Mouse (Mus musculus) ovary, postnatal 14 days (tissue): ENCODE results near the gene Usp46.
A peak's percentile ranks its signal among the peaks of the same experiment; 100 is the strongest.
"Not testable (repeated sequence)": the region's sequence is repeated elsewhere in the genome, so short reads cannot be mapped to it uniquely, and the experiment has no call there.

ENCODE experiments used
- DNase-seq: peaks from one replicate; pipeline ENCODE4 v3.0.0; 2022; ENCODE audit warnings: low spot score

Gene Usp46

DNA sequence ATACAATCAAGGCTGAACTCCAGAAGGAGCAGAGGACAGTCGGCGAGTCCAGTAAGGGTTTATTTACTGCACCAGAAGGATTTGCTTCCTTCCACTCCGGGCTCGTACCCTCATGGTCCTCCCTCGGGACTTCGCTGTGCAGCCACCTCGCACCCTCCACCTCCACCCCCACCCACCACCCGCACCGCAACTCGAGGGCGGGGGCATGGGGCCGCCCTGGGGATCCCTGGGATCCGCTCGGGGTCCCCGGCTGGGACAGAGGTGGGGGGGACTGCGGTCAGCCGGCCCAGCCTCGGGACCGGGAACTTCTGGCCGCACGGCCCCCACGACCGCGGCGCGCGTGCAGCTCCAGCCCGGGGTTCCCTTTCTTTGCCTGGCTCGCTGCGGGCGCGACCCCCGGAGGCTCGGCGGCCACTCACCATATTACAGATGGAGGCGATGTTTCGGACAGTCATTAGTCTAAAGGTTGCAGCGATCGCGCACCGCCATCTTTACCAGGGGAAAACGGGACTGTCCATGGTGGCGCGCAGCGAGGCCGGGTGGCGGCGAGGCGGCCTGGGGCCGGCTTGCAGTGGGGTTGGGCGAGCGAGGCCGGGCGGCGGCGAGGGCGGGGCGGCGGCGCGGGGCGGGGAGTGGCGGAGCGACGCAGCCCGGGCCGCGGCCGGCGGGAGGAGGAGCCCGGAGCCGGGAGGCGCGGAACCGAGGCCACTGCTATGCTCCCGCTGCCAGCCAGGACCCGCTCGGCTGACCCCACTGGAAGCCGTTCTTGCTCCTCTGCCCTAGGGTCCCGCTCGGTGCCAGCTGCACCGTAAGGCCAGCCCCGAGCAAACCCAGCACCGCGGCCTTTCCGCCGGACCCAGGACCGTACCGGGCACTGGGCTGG, at the start of gene Usp46:
Gene Usp46 (minus strand): TSS at position 601 of the 883 bp plus-strand sequence.
- peak; percentile 79 for DNase-seq

DNA sequence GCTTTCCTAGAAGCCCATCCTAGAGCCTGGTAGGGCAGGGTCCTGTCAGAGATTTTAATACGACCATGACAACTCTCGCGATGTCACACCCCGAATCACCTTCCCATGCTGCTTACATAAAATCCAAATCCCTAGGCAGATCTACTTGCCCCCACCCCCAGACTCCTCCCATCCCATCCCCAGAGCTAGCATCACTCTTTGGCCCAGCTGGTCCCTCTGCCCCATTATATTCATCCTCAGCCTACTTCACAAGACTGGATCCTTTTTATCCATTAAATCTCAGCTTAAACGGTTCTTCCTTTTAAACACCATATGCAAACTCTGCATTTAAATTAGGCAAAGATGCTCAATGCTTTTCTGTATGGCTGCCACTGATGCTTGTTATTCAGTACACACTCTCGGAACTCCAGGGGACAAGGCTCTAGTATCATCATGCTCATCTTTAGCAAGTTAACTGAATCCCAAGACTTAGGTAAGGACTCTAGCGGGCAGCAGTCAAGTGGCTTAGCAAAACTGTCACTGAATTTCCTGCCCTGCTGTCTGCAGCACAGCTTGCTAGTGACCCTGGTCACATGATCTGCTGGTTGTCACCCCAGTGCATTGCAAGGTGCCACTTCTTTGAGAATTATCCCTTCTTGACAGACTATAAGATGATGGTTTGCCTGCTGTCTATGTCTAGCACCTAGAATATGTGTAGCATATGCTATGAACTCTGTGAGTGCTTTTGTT, 45.9 kb upstream of the Usp46 start:
- DNase-seq, result no peak

DNA sequence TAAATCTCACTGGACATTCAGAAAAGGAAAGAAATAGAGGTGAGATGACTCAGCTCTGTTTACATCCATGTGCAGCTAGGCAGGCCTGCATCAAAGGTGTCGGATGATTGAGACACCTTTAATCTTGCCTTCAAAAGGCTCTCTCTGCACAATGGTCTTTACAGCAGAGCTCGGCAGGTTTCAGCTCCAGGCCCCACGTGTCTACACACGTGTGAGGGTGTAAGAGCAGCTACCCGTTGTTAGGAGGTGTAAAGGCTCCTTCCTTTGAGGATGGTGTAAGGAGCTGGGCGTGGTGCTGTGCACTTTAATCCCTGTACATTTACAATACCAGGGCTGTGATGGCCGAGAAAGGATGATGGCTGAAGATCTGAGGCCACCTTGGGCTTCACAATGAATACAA, 37.2 kb upstream of the Usp46 start:
- no peak for DNase-seq

DNA sequence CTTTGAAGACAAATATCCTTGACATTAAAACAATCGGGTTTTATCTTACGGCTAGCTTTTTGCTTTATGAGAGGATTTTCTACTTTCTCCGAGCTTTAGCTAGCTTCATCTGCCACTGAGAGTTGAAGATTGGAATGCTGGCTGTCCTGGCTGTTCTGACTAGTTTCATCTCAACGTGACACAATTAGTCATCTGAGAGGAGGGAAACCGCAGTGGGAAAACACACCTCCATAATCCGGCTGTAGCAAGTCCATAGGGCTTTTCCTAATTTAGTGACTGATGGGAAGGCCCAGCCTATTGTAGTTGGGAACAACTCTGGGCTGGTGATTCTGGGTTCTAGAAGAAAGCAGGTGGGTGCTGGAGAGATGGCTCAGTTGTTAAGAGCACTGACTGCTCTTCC, 33.5 kb upstream of the Usp46 start:
- DNase-seq, result no peak

DNA sequence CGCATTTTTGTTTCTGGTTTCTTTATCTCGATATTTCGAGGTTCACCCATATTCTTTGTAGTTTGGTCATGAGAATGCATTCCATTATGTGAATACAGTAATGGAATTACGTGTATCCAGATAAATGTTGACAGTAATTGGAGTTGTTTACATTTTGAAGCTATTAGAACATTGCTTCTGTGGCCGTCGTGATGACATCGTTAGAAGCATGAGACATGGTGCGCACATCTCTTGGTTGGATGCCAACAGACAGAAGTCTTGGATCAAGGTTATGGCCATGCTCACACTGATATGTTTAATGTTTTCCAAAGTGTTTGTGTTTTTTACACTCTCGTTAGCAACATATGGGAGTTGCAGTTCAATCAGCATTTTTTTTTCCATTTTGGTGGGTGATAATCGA, 30.8 kb upstream of the Usp46 start:
- no peak for DNase-seq

DNA sequence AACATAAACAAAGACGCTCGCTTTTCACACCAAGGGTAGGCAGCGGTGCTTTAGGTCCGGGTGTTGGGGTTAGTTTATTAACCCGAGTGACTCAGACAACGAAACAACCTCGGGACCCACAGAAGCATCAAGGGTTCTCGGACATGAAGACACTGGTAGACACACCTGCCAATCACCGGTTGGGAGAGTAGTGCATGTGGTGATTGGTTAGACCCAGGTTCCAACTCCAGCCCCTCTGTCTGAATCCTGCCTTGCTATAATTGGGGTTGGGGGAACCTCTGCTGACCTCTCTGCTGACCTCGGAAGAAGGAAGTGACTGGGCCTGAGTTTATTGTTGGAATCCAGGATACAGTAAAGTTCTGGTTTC, 29.6 kb upstream of the Usp46 start:
- no peak for DNase-seq

DNA sequence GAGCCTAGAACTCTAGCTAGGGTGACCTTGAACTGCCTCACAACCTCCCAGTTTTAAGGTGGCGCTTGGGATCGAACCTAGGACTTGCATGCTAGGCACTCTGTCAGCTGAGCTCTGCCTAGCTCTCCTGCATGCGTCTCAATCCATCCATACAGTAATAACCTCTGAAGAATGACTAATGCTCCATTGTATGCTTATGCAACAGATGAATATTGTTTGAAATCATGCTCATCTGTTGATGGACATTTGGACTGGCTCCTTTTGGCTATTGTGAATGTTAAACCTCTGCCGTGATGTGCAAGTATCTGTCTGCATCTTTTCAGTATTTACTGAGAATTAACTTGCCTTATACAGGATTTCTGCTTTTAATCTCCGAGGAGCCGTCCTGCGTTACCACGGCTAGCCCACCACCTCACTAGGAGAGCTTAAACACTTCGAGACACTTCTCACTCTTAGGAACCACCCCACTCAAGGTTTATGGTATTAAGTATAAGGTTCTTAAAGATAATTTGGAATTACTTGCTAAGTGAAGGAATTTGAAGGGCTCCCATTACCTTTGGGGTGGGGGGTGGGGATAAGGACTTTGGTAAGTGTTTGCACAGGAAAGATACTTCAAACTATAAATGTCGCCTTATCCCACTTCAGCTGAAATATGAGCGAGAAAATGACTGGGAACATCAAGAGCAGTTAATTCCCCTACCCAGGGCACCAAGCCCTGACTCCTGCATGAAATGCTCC, 29.1 kb upstream of the Usp46 start:
- no peak for DNase-seq

DNA sequence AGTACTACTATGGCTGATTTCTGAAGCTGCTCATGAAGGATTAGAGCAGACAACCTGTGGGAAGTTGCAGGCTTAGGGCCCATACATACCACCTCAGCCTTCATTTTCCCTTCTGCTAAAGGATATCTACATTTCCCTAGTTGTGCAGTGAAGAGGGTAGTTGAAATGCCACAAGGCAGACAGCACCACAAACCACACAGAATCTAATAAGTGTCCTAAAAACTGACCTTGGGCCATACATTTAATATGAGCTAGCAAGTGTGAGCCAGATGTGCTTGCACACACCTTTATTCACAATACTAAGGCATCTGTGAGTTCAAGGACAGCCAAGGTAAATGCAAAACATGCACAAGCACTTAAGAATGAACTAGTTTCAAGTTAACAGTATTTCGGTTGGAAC, 27.8 kb upstream of the Usp46 start:
- no peak for DNase-seq

DNA sequence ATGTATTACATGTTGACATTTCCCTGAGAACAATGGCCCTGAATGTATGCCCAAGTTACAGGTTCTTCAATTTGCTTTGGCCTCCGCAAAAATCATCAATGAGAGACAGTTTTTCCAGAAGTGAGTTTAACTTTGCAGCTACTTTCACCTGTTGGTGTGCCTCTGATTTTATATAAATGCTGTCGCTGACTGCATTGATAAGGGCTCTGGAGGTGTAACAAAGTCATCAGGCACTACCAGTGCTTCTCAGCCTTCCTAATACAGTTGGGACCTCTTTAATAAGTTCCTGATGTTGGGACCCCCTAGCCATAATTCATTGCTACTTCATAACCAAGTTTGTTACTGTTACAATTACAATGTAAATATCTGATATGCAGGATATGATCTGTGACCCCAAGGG, 27.4 kb upstream of the Usp46 start:
- DNase-seq, result no peak

DNA sequence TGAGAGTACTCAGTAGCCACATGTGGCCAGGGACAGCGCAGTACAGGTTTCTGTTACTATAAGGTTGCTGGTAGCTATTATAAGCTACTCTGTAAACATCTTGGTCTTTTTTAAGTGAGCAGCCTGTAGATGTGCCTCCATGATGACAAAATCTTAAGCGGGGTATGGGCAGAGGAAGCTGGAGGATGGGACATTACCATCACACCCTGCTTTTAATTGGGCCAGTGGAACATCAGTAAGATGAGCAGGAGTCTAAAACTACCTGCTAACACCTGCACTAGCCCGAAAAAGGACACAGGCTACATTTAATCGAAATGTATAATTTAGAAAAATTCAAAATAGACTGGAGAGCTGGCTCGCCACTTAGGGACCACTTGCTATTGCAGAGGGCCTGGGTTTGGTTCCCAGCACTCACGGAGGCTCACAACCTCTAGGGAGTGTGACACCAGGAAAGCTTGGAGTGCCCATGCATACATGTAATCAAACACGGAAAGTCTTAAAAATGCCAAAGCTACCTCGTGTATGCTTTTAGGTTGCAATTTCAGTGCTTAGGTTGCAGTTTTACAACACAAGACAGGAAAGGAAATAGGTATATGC, 26.7 kb upstream of the Usp46 start:
- no peak for DNase-seq

DNA sequence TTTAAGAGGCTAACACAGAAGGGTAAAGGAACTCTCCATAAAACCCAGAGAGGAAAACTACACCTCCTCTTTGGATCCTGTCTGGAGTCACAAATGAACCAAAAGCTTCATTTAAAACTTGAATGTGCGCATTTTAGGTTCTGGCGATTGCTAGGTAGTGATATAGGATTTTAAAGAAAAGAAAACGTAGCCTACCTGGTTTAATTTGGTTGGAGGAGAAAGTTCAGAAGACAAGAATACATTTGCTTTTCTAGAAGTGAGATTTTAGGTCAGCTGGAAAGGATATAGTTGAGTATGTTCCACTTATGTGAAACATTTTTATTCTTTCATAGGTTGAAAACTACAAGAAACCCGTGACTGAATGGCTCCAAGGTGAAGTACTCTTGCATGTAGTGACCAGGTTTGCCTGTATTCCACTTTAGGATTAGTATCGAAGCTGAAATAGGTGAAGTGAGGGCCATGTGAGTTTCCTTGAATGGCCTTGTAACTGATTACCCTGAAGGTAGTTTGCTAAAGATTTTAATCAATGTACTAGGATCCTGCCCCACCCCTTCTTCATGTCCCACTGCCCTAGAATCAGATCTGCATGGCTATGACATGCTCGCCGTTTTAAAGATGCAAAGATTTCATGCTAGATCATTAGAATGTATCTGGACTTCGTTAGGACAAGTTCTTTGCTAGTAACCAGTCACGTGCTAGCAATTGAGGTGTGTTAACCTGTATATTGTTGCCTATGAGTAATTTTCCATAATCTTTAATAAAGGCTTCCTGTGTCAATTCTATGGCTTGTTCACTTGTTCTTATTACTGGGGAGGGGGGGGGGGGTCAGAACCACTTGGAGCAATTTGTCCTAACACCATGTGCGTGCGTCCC, 25.6 kb upstream of the Usp46 start:
- DNase-seq, result no peak

DNA sequence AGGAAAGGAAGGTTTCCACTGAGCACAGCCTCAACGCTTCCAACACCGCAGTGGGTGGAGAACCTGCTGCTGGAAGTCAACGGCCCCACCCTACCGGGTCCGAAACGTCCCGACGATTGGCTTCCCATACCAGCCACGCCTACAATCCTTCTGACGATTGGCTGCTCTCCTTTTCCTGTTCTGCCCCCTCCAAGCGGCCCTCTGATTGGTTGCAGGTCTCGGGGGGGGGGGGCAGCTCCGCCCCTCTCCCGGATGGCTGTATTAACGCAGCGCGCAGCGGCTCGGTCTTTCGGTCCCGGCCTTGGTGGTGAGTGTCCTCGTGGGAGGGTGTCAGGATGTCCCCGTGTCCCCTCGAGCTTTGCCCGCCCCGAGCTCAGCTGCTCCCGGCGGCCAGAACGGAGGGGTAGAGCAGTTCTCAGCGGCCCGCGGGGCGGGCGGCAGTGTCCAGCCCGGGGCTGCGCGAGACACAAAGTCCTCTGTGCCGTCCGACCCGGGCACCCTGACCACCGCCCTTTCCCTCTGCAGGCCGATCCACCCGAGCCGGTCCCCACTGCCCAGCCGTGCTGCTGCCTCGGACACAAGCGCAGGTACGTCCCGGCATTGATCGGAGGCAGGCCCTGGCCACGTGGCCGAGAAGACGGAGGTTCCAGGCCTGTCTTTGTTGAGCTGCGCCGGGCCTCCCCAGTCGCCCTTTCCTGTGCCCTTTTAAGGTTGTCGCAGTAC, 24.8 kb upstream of the Usp46 start:
- peak; percentile 82 for DNase-seq

DNA sequence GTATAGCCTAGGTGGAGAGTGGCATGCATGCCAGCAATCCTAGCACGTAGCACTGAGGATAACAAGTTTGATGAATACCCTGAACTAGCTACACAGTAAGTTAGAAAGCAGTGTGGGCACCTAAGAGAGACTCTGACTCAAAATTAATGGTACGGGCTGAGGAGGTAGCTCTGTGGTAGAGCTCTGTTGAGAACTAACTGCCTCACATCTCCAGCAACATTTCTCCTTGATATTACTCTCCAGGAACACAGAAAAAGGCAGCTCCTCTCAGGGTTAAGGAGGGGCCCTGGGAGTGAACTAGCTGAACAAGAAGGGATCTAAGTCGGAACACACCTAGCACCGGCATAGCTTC, 24.2 kb upstream of the Usp46 start:
- DNase-seq, result no peak

DNA sequence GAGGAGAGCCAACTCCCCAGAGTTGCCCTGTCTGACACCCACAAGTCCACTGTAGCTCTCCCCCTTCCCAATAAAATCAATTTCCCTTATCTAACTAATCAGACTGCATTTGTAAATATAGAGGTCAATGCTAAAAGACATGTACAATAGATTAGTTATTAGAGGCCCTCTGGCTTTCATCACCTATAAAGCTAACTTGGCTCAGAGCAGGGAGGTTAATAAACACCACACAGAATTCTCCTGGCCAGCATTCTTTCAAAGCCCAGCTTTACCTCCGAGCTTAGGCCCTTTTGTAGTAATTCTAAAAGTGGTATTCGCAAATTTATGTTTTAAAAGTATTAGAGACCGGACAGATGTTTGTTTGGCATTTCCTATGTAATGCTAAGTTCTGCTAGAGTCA, 21.4 kb upstream of the Usp46 start:
- no peak for DNase-seq

DNA sequence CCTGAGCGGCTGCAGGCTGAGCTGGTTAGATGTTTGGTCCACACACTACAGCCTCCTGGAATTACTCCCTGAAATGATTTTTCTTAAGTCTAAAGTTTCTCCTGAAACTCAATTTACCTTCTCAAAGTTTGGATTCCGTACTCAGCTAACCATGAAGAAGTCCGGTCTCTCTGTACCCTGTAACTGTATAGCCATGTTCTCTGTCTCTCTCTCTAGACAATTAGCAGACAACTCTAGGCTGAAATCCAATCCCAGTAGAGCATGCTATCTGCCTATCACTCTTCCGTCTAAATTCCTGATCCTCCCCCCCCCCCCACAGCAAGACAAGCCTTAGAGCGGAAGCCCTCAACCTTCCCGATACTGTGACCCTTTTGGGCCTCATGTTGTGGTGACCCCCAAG, 13.5 kb upstream of the Usp46 start:
- no peak for DNase-seq

DNA sequence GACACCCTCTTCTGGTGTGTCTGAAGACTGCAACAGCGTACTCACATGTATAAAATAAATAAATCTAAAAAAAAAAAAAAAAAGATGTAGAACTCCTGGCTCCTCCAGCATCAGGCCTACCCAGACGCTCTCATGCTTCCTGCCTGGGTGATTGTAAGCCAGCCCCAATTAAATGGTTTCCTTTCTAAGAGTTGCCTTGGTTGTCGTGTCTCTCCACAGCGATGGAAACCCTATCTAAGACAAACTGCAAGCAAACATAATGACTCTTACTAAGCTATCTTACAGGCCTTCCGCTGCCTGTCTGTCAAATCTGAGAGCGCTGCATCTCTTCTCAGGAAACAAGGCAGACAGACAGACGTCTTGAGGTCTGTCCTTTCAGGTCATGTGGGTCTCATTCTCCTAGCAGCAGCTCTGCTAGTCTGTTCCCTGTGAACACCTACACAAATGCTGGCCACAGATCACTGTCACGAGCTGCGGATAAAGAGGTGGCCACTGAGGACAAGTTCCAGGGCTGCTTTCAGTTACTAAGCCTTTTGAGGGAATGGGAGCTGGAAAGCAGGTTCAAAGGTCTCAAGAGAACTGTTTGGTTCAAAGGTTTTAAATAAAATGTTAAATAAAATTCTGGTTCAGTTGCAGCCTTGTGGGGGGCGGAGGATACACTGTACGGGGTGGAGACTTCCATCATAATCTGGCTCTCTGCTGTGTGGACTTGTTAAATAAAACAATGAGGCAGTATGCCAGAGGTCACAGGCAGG, 10.8 kb upstream of the Usp46 start:
- no peak for DNase-seq

DNA sequence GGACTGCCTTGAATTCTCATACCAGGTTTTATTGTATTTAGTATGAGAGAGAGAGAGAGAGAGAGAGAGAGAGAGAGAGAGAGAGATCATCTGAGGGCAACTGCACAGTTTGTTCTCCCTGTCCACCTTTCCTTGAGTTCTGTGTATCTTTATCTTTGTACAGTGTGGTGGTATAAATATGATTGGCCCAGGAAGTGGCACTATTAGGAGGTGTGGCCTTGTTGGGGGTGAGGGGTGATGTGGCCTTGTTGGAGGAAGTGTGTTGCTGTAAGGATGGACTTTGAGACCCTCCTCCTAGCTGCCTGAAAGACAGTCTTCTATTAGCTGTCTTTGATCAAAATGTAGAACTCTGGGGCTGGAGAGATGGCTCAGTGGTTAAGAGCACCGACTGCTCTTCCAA, 10.2 kb upstream of the Usp46 start:
- DNase-seq, result no peak

DNA sequence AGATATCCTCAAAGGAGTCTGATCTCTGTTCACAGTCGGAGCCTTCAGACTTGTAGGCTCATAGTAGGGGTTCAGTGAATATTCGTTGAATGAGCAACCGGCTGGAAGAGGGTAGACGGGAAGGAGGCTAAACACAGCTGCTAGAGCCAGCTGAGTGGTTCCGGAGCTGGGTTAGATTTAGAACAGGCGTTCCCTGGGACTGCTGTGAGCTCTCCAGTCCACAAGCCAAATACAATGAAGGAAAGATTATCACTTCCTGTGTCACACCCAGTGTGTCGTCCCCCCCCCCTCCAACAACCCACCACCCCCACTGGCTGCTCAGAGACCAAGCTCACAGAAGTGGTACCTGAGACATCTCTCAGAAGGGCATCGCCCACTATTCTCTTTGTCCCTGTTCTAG, 9.7 kb upstream of the Usp46 start:
- no peak for DNase-seq

DNA sequence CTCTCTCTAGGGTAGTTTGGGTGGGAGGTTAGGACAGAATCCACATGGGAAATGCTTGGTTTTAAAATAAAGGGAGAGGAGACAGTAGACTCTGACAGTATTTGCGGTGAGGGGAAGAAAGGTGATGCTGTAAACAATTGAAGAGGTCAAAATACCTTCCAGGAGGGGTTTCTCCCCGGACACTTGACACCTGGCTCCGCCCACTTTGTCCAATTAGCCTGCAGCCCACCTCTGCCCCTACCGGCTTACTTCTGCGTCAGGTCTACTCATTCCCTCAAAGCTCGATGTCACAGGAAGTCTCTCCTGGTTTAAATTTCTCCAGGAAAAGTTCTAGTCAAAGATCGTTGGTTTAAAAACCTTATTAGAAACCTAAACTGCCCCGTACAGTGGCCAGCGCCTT, 8.5 kb upstream of the Usp46 start:
- DNase-seq, result no peak

DNA sequence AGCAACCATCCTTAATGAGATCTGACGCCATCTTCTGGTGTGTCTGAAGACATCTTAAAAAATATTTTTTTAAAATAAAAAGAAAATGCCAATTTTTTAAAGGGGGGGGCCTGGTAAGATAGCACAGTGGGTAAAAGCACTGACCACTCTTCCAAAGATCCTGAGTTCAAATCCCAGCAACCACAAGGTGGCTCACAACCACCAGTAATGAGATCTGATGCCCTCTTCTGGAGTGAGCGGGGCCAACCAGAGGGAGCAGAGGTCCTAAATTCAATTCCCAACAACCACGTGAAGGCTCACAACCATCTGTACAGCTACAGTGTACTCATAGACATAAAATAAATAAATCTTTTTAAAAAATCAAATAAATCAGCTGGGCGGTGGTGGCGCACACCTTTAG, 2.3 kb upstream of the Usp46 start:
- not testable (repeated sequence) for DNase-seq
